Mouse (Mus musculus) G1E-ER4 (cell line): Measurements from ENCODE around the gene Rbm20. TPM values are rescaled to one million over a fixed set of nuclear protein-coding genes. Genes with fewer than 3 reads are reported as not detected.

Experiments
- GATA1 ChIP-seq: IDR thresholded peaks from one replicate; pipeline ENCODE4 v1.8.0; 2012; ENCODE audit warnings: low read length, inconsistent platforms
- polyA plus RNA-seq: library from polyadenylated mRNA; stranded (reverse); fragments of >175 nt; gene quantifications from 2 replicates; pipeline ENCODE4 v1.2.3, GENCODE M21; 2012

Gene Rbm20
- polyA plus RNA-seq, 1 experiment, result 0.39 TPM

DNA sequence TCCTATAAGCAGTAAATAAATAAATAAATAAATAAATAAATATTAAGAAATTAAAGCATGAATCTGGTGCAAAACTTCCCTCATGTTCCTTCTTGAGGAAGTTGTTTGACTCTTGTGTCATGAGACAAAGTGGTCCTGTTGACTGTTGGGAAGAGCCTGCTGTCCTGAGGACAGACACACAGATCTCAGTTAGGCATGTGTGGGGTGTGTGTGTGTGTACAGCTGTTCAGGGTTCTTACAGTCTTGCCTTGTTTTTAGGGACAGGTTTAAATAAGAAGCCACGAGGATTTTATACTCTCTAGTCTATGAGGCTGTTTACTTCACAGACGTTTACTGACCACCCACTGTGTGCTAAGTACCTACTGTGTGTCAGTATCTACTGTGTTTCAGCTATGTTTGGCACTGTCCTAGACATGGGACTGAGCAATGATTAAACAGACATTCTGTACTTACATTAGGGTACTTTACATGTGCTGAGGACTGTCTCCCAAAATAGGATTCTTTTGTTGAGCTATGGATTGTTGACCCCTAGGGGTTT, 81.8 kb downstream of the Rbm20 start:
- TF ChIP-seq GATA1, result no peak

DNA sequence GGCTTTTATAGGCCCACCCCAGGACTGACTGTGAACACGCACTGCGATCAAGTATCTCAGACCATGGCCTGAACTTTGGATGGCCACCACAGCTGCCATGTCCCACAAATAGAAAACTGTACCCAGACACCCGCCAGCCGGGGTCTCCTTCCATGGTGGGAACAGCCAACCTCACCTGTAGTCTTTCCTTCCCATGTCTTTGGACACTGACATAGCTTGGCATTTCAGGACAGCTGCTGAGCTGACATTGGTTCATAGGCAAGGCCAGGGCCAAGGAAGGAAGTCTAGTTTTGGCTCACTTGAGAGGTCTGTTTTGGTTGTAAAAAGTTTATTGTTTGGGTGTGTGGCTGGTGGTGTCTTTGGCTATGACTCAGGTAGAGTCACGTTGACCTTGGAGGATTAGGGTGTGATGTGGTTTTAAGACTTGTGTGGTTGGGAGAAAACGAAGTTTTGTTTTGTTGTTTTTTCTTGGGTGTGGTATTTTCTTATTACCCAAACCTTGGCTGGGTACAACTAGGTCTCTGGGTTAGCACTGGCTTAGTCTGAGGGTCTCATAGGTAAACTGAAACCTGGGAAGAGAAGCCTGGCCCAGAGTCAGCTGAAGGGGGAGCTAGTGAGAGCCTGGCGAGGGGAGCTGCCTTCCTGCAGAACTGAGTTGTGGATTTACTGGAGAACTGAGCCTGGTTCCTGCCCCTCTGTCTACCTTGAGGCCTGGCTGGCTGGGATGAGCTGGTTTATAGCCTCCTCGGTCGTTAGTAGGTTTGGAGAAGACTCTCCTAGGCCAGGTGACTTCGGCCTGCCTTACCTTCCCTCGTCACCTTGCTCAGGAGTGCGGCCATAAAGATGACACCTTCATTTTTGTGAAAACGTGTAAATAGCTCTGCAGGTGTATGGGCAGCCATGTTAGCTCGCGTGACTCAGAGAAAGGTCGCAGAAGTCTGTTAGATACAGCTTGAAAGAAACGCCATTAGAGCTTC, 83.3 kb downstream of the Rbm20 start:
- TF ChIP-seq GATA1, result no peak

DNA sequence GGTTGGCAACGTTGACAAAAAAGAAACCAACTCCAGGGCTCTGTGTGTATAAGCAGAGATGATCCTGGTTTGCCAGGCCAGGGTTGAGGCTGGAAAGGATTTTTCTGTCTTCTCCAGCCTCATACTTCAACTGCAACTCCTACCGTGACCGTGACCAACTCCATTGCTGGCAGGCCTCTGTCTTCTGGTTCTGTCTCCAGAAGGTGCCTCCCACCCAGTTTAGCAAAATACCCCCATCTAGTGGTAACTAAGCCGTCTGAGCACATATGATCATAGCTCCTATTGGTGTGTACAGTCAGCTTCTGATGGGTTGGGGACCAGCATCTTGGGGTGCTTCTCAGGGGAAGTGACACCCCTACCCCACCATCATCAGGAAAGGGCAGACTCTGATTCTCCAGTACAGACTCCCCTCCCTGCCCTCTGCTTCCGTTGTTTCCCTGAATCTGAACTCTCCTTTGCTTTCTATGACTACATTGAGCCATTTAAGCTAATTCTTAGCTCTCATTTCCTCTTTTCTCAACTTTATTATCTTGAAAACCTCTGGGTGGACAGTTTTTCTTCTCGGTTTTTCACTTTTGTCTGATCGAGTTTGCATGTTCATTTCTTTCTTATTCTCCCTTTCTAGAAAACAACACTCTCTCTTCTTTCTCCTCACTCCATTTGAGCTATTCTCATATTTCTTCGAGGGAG, 85.8 kb downstream of the Rbm20 start:
- TF ChIP-seq GATA1, result no peak

DNA sequence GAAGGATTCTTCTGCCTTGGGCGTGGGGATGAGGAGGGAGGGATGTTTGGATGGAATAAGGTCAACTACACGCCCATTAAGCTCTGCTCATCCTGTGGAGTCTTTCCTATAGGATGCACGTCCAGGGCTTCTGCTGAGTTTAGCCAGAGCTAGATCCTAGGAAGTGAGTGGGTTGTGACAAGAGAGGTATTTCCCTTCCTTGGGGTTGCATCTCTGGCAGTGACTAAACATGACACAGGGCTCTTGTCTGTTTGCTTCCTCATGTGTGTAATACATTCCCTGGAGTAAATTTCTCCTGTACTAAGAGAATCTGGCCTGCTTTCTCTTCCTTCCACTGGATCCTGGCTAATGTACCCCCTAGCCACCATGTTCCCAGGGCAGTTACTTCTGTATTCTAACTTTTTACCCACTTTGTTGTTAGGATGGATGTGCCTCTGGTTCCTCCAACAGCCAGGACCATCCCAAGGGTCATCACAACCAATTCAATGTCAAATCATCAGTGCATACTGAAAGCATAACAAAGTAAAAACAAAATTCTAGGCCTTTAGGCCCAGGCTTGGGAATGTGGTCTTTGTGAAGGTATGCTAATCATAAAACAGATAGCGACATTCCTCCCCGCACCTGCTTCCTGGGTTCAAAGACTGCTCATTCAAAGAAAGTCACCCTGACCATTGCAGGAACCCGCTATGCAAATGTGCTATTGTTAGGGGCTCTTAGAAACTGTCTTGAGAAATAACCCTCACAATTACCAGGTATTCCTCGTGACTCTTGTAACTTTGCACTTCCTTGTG, 87.8 kb downstream of the Rbm20 start:
- no peak for TF ChIP-seq GATA1

- no peak for TF ChIP-seq GATA1
These were observed 91.4 kb downstream of the Rbm20 start for GRCm38 (mm10) chr19:53768478-53768877.

GRCm38 (mm10) chr19:53773937-53774640, 97.0 kb downstream of the Rbm20 start:
- peak; percentile 71 for TF ChIP-seq GATA1

DNA sequence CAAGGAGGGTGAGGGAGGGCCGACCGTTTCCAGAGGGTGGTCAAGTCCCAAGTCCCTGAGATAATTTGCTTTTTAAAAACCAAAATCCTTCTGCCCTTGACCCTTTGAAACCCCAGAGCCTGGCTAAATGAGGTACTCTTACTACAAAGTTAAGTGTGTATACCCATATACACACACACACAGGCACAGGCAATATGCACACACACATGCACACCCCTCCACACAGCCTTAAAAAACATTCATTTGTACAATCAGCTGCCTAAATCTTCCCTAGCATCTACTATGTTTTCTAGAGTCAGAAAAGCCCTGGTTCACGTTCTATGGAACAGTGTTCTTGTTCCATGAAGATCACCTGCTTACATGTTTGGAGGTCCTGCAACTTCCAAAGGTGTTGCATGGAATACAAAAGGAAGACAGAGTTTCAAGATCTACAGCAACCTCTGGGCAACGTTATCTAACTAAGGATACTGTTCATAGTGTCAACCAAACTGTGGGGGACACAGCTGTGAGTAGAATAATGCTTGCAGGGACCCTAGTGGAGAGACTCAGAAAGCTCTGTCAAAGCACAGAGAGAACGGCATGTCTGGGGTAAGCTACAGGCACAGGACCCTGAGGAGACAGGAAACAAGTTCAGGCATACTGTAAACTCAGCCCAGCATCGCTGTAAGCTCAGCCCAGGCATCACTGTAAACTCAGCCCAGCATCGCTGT, 97.7 kb downstream of the Rbm20 start:
- no peak for TF ChIP-seq GATA1

- no peak for TF ChIP-seq GATA1
These were observed 102.3 kb downstream of the Rbm20 start for GRCm38 (mm10) chr19:53779402-53779801.

GRCm38 (mm10) chr19:53779818-53780217, 102.7 kb downstream of the Rbm20 start:
- no peak for TF ChIP-seq GATA1

DNA sequence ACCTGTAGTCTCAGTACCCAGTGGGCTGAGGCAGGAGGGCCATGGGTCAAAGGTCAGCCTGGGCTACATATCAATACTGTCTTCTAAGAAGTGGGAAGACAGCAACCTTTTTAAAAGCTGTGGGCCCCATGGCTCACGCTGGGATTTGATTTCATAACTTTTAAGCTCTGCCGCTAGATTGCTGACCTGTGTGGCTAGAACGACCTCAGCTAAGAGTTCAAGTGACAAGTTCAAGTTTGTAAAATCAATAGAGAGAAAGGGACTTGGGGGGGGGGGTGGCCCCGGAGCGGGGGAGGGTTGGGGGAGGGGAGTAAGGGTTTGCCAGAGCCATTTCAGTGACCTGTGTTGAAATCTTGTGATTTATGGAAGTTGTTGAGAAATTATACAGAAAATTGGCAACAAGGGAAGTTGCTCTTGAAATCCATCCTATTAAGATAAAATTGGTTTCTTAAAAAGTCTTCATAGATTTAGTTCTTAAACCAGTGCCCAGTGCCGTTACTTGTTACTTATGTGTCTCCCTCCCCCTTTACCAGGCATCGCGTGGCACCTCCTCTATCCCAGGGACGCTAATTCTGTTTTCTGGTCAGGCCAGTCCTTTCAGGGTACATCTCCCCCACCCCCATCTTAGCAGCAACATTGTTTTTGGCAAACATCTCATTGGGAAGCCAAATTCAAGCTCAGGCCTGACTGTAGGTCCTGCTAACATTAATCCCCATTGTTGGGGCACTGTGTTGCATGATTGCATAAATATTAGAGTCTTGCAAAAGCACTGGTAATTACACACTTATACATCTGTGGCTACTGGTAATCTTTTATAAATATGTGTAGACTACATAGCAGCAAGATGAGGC, 103.9 kb downstream of the Rbm20 start:
- TF ChIP-seq GATA1, result no peak

- TF ChIP-seq GATA1, result no peak
These were observed 104.7 kb downstream of the Rbm20 start for GRCm38 (mm10) chr19:53781826-53782225.

- TF ChIP-seq GATA1, result no peak
These were observed 108.2 kb downstream of the Rbm20 start for GRCm38 (mm10) chr19:53785352-53785751.

GRCm38 (mm10) chr19:53786239-53786638, 109.1 kb downstream of the Rbm20 start:
- TF ChIP-seq GATA1, result no peak
